Mouse (Mus musculus): ENCODE data around the gene Gm37419.

DNA sequence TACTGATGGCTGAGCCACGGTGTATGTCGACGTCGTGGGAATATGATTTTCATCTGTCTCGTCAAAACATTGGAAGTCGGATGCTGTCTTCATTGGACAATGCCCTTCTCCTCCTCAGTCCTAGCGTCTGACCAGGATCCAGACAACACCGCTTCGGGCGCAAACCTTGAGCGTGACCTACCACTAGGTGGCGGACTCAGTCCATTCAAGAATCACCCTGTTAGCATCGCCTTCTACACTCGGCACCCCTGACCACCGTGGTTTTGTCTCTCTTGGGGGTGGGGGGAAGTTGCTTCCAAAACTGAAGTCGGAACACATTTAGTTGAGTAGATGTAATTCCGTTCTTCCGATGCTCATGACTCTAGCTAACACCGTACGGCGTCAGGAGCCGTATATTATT is 4.1 kb upstream of the Gm37419 start:
- TF ChIP-seq CTCF (IDR thresholded peaks at IDR 0.05; ENCODE audit: control insufficient read depth, insufficient read depth, low read length) (peak; percentile 96), POLR2A (IDR thresholded peaks at IDR 0.05; ENCODE audit: borderline replicate concordance, control insufficient read depth, low read depth, low read length) (no peak)
